Mouse (Mus musculus) NIH3T3 (cell line): ENCODE measurements around the gene Ifrd2.
A peak's percentile ranks its signal among the peaks of the same experiment; 100 is the strongest.
"Not testable (repeated sequence)": the region's sequence is repeated elsewhere in the genome, so short reads cannot be mapped to it uniquely, and the experiment has no call there.

Experiments used
- DNase-seq: peaks from one replicate; pipeline ENCODE4 v3.0.0-alpha.2; 2012; ENCODE audit warnings: low read depth

Gene Ifrd2

GRCm38 (mm10) chr9:107551890-107552355, 35.5 kb upstream of the Ifrd2 start:
- DNase-seq: peak; percentile 57

GRCm38 (mm10) chr9:107552690-107553393, 34.6 kb upstream of the Ifrd2 start:
- no peak for DNase-seq

DNA sequence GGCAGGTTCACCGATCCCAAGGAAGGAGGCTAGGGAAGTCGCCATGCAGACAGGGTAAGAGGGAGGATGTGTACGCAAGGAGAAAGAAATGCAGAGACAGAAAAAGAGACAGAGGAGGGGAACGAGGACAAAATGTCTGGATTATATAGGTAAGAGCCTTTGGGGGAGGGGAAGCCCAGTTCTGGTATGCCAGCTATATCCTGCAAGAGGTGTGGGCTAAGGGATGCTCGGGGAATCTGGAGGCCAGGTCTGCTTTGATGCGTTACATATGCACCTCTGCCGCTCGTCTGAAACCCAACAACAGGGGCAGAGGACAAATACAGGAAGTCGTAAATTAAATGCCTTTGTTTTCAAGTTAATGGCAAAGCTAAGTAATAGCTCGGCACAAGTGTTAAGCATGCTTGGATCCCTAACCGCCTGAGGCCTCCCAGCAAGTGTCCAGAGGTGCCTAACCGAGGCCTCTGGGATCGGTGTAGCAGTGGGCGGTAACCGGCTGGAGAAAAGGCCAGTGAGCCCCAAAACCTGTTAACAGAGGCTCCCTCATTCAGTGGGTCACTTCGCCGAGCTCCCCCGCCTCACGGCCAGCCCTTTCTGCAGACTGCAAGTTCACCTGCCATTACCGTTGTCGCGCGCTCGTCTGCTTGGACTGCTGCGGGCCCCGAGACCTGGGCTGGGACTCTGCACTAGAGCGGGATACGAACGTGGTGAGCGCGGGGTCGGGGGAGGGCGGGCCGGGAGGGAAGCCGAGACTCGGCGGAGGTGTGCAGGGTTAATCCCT, 33.7 kb upstream of the Ifrd2 start:
- DNase-seq: peak; percentile 7

GRCm38 (mm10) chr9:107554319-107554825, 33.1 kb upstream of the Ifrd2 start:
- peak; percentile 99 for DNase-seq

- DNase-seq: peak; percentile 82
These were observed 32.4 kb upstream of the Ifrd2 start for GRCm38 (mm10) chr9:107555031-107555457.

DNA sequence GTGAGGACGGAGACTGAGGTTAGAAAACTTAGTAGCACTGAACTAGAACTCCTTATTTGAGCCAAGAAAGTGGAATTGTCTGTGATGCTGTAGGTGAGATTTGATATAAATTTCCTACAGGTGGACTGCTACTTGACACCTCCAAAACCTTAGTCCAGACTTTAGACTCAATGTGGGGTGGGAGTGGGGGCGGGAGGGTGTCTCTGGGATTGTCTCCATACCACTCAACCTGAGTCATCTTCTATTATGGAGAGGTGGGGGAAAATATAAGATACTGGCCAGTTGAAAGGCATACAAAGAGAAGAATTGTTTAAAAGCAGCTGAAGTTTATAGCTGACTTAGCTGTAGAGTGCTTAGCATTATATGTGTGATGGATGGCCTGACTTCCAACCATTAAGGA, 31.7 kb upstream of the Ifrd2 start:
- peak; percentile 63 for DNase-seq

GRCm38 (mm10) chr9:107556346-107556745, 31.1 kb upstream of the Ifrd2 start:
- peak; percentile 4 for DNase-seq

DNA sequence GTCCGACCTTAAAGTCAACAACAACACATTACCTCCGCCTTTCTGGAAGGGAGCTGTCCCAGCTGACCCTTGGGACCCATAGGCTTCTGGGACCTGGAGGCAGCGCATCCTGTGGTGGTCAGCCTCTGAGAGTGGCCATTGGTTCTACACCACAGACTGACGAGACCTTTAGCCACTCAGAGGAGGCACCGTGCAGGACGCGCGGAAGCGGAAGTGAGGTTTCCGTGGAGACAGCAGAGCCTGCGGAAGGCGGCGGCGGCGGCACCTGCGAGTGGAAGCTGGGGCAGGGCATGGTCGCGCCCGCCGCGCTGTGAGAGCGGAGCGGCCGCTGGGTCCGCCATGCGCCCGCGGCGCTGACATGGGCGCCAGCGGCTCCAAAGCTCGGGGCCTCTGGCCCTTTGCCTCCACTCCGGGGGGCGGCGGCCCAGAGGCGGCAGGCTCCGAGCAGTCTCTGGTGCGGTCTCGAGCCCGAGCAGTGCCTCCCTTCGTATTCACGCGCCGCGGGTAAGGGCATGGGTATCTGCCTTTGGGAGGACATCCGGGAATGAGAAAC, 24.3 kb upstream of the Ifrd2 start, which contains the start of gene Tusc2:
Gene Tusc2 (plus strand): TSS at position 227 of the 553 bp plus-strand sequence.
- DNase-seq: peak; percentile 92

DNA sequence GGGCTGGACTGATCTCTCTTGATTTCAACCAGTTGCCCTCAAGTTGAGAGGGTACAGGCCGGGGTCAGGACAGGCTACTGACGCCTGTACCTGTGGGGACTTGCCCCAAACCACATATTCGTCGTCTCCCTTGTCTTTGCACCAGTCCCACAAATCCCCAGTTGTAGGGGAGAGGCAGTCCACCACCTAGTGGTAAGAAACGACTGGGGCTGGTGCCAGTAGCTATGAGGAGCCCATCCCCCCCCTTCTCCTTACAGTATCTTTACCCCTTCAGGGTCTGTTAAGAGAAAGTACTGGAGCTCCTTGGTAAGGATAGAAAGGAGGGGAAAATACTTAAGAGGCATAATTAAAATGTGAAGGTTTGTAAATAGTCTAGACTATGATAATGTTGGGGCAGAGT, 21.9 kb upstream of the Ifrd2 start:
- peak; percentile 38 for DNase-seq

- peak; percentile 85 for DNase-seq
These were observed 21.3 kb upstream of the Ifrd2 start for GRCm38 (mm10) chr9:107566041-107566709.

GRCm38 (mm10) chr9:107566855-107567254, 20.6 kb upstream of the Ifrd2 start:
- DNase-seq: no peak

- DNase-seq: no peak
These were observed 19.6 kb upstream of the Ifrd2 start, which contains the start of gene Hyal2 for GRCm38 (mm10) chr9:107567702-107568319. Hyal2 (plus strand) TSS chr9:107567945.

DNA sequence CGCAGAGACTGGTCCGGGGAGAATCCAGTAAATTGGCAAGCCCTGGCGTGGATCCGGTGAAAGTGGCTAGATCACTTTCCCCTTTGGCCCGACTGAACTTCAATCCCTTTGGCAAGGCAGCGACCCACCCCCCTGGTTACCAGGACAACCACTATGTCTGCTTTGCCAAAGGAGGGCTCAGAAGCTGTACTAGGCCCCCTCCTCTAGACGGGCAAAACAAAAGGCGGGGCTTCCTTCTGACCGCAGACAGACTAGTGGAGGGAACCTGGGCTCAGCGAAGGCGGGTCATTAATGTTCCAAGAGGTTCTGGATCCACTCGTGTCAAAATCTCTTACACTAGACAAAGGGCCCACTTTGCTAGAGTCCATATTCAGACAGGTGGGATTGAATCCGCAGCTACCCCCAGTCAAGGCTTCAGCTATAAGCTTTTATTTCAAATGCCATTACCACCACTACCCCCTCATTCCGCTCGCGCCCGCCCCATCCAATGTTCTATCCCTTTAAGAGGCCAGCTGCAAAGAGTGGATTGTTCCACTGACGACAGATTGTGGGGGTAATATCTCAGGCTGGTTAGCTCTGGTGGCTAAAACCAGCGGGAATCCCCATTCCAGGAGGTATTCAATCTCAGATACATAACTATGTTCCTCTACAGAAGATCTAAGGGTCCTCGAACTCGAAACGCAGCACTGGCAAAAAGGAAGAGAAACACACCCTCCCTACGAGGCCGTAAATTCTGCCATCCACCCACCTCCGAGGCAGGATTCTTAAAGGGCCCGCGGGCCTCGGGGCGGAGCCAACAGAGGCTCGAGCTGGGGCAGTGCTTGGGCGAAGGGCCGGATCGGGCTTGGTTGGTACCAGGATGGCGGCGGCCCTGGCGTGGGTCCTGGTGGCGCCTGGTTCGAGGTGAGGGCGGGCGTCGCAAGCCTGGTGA, 18.8 kb upstream of the Ifrd2 start:
- DNase-seq: peak; percentile 90

DNA sequence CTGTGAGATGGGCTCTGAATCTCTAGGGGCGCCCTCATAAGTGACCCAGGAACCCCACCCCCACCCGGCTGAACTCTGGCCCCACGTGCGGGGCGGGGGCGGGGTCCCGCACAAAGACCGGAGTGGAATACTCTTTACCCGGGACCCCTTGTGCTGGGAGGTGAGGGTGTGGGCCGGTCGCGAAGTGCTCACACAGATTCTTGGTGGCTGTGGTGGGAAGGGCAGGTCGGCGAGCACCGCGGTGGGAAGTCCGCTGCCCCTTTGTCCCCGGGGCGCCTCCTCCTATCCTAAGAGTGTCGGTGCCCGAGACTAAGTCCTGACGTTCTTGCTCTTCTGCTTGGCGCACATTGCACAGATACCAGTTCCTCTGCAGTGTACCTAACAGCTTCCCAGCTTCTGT, 18.2 kb upstream of the Ifrd2 start:
- no peak for DNase-seq

- DNase-seq: no peak
These were observed 17.4 kb upstream of the Ifrd2 start for GRCm38 (mm10) chr9:107570016-107570415.

DNA sequence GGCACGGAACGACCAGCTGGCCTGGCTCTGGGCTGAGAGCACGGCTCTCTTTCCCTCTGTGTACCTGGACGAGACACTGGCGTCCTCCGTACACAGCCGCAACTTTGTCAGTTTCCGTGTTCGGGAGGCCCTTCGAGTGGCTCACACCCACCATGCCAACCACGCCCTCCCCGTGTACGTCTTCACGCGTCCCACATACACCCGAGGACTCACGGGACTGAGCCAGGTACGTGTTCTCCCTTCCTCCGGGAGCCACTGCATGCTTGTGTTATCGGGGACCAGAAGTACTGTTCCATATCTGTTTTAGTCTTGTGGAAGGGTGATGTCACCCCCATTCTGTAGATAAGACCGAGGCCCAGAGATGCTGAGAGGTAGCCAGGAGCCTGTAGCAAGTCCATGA, 16.6 kb upstream of the Ifrd2 start:
- no peak for DNase-seq

GRCm38 (mm10) chr9:107571534-107572326, 15.7 kb upstream of the Ifrd2 start:
- DNase-seq: no peak

DNA sequence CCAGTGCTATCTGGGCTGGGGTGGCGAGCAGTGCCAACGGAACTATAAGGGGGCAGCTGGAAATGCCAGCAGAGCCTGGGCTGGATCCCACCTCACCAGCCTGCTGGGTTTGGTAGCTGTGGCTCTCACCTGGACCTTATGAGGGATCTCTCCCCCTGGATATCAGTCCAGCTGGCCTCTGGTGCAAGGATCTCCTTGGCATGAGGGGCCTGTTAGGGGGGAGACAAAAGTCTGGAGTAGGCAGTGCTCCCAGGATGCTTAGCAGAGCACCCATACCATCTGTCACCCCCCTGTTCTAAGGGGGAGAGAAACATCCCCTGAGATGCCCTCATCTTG, 15.1 kb upstream of the Ifrd2 start:
- no peak for DNase-seq

GRCm38 (mm10) chr9:107573774-107574173, 13.7 kb upstream of the Ifrd2 start:
- DNase-seq: not testable (repeated sequence)
